Mouse (Mus musculus) thymus, adult 2 months (tissue): ENCODE results near the gene Gm20388.

Experiments used
- CTCF ChIP-seq: fragments of 200-500 bp; IDR thresholded peaks from 2 replicates; pipeline ENCODE4 v1.5.1; 2012; ENCODE audit warnings: mild to moderate bottlenecking, control low read depth, low read length, moderate library complexity, borderline replicate concordance; ENCODE audit not compliant: control insufficient read depth, poor library complexity, insufficient read depth; ENCODE audit errors: extremely low read depth
- POLR2A ChIP-seq: fragments of 200-500 bp; IDR thresholded peaks from 2 replicates; pipeline ENCODE4 v1.6.1; 2012; ENCODE audit warnings: mild to moderate bottlenecking, low read length, control low read depth, moderate library complexity; ENCODE audit not compliant: control insufficient read depth, poor library complexity, insufficient read depth; ENCODE audit errors: extremely low read depth

- TF ChIP-seq POLR2A = no peak
- TF ChIP-seq CTCF = no peak
Measured at GRCm38 (mm10) chr8:120474496-120475235, 564.0 kb downstream of the Gm20388 start.
